Mouse (Mus musculus): ENCODE measurements around the gene Ppp1r12a.

GRCm38 (mm10) chr10:108332571-108333541 is 170.9 kb downstream of the Ppp1r12a start:
- no peak for TF ChIP-seq TAL1 (IDR thresholded peaks at IDR 0.05; ENCODE audit: low read length)
- no peak for TF ChIP-seq GATA1 (IDR thresholded peaks at IDR 0.05; ENCODE audit: low read length)

All from erythroblast, embryonic 14.5 days (primary cell).